Mouse (Mus musculus) kidney, postnatal 4 days (tissue): Measurements from ENCODE around the gene Hnrnpdl.

Experiments used
- DNase-seq, 2 experiments: peaks; one replicate each; pipeline ENCODE4 v3.0.0; 2021; ENCODE audit warnings: mixed read lengths in 2 of 2

Hnrnpdl gene

DNA sequence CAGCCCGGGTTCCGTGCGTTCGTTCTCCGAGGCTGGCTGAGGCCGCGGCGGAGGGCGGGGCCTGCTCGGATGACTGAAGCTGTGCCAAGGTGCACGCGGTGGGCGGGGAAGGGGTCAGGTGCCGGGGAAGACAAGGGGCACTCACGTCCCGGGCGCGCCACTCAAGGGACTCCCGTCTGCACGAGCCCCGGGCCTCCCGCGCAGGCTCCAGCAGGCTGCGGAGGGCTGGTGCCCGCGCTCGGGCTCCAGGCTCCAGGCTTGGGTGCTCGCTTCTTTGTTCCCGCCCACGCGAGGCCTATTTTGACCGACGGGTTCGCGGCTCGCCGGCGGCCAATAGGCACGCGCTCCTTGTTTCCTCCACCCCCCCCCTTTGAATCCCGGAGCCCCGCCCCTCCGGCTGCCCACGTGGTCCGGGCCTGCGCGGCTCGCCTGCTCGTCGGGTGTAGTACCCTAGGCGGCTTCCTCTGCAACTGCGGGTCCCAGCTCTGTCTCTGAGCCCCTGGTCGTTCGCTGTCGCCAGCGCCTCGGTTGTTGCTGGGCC, at the start of gene Hnrnpdl, which contains the start of gene Enoph1:
TSS of gene Hnrnpdl (minus strand) at position 63 of the 541 bp plus-strand sequence.
TSS of gene Enoph1 (plus strand) at position 384 of the 541 bp plus-strand sequence.
- peak; percentile 94 to 97 for DNase-seq

DNA sequence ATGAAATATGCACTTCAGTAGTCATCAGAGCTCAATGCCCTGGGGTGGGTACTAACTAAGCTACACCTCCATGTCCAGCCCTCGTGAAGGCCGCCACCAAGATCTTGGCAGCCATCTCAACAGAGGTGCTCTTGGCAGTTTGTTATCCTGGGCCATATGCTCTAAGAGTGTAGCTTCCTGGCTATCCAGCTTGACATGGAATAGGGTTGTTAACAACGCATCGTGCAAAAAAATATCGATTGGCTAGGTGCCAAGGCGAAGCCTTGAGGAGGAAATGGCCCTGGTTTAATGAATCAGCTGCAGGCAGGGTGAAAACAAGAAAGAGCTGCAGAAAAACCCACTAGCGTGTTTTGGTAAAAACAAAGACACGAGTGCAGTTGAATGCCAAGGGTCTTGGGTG, 45.6 kb upstream of the Hnrnpdl start:
- DNase-seq: peak; percentile 57 to 63

DNA sequence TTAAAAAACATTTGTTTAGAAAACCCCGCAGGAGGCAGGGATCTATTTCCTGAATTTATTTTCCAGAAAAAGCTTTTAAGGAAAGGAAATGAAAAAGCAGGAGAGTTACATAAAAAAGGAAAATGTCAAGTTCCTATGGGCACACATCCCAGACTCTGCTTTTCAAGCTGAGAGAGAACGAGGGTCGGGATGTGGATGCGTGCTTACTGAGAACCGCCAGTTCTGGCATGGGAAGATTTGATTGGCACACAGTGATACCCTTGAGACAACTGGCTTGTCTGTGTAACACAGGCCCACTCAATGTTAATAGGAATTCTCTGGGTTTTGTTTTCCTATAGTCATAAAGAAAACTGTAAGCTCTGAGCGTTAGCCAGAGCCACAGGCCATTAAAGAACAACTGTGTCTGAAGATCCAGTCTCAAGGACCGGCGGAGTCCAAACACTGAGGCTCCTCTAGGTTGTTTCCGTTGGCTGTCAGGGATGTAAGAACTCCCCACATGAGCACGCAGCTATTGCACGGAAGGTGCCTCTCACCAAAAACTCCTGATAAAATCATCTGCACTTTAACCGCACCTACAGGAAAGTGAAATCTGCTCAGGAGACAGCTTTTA, 44.6 kb upstream of the Hnrnpdl start:
- DNase-seq: no peak

DNA sequence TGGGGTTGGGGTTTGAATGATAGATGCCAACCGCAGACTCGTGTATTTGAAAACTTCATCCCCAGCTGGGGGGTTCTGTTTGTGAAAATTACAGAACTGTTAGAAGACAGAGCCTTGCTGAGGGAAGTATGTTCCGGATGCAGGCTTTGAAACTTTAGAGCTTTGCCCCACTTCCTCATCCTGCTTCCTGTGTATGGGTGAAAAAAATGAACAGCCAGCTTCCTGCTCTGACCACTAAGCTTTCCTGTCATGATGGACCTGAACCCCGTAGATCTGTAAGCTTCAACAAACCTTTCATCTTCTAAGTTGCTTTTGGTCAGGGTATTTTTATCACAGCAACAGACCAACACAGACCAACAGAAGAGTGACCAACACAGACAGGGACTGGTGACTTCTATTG, 42.5 kb upstream of the Hnrnpdl start:
- no peak for DNase-seq

DNA sequence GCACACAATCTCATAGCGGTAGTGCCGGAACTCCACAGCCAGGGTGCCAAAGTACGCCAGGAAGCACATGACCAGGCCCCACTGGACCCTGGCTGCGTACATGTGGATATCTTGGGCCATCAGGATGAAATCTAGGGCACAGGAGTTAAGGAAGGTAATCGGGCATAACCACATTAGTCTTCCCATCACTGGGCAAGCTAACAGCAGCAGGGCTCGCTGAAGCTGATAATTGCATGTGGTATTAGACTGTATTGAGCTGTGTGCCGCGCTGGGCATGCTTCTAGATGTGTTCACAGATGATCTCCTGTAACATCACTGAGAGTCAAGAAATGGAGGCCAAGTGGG, 40.4 kb upstream of the Hnrnpdl start:
- peak in 1 of 2 experiments; percentile 32 for DNase-seq

DNA sequence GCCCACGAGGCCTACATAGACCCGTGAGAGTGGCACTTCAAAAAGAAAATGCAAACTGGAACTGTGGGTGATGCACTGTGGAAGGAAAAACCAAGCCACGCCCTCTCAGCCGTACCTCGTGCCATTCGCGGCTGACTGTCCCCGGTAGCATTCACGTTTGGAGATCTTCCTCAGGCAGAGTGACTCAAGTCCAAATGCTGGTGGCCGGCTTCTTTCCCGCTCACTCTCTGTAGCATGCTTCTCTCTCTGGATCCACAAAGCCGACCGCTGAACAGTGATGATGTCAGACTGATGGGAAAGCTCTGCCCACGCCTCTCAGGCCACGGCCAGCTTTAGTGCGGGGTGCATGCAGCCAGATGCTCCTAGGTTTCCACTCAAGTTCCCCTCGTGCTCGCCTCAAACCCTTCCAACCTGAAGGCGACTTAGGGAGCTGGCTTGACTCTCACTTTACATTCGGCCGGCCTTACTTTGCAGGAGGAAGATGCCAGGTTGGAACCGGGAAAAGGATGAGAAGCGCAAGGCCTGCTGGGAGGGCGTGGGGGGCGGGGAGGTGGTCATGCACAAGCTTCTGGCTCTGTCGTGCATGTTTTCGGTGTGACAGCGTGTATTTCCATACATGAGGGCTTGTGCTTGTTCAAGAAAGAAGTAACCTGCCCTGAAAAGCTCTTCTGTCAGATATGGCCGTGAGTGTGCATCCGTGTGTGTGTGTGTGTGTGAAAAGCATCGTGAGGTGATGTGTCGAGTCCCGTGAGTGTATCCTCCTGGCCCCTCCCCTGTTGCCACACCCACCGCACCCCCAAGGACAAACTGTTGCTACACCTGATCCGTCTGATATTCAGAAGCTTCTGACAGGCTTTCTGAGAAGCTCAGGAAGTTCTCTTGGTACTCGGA, 39.8 kb upstream of the Hnrnpdl start:
- peak; percentile 39 to 50 for DNase-seq

DNA sequence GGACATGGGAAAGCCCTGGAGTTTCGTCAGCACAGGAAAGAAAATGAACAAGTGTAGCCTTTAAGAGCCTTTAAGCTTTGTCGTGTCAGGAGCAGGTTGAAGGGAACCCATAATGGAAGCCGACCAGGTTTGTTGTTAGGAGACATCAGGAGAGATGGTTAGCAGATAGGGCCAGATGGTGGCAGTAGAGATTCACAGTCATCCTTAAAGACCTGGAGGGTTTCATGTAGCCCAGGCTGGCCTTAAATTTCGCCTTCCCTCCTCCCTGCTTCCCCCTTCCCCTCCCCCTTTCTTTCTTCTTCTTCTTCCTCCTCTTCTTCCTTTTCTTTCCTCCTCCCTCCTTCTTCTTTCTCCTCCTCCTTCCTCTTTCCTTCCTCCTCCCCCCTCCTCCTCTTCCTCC, 35.1 kb upstream of the Hnrnpdl start:
- DNase-seq: peak in 1 of 2 experiments; percentile 26

DNA sequence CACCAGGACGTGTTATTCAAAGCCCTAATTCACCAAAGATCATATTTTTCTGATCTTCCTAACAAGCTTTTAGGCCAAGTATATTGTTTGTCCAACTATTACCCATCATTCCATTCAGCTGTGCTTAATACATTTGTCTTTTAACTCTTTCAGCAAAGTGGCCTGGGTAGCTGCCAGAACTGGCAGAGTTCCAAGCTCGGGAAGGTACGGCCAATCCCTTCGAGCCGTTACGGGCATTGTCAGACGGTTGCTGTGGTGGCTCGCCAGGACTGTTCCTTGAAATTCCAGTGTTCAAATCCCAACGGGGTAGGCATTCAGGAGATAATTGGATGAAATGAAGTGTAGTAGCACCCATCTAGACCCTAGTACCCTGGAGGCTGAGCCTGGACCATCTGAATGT, 33.1 kb upstream of the Hnrnpdl start:
- DNase-seq: no peak

DNA sequence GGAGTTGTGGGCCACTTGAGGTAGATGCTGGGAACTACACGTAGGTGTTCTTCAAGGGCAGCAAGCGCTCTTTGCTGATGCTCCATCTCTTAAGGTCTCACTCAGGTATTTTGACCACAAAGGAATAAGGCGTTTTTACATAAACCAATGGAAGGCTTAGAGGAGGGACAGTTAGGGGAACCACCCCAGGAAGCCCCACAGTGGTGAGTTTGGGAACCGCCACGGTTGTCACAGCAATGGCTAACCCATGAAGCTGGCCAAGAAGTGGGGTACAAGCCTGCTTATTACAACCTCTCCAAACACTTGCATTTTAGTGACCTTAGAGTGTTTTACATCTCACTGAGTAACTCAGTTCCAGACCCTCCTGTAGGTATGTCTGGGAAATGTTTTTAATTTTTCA, 32.1 kb upstream of the Hnrnpdl start:
- peak in 1 of 2 experiments; percentile 40 for DNase-seq

DNA sequence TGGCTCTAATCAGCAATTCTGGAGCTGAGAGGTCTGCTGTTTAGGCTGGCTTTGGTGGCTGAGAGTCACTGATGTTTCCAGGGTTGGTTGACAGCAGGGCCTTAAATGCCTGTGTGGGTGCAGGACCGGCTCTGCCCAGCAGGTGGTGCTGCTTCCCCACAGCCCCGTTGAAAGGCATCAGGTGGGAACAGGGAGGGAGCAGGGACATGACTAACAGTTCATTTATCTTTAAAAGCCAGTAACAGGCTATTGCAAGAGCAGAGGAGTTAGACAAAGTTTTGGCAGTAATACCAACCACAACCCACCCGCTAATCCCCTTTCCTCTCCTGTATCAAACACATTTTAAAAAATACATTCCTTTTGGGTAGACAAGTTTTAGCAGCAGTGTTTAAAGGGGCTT, 30.8 kb upstream of the Hnrnpdl start:
- peak; percentile 90 to 92 for DNase-seq

DNA sequence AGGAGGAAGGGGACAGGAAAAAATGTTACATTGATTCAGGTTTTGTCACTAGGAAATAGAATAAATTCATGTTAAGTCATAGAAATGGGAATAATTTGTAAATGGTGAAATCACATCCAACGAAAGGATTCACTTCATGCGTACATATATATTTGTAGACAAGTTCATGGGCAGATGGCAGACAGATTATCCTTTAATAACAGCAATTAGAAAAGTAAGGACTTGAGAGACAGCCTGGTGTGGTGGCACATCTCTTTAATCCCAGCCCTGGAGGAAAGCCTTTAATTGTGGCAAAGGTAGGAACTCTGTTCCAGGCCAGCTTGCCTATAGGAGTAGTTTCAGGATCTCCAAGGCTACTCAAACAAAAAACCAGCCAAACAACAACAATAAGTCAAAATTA, 30.1 kb upstream of the Hnrnpdl start:
- DNase-seq: no peak

DNA sequence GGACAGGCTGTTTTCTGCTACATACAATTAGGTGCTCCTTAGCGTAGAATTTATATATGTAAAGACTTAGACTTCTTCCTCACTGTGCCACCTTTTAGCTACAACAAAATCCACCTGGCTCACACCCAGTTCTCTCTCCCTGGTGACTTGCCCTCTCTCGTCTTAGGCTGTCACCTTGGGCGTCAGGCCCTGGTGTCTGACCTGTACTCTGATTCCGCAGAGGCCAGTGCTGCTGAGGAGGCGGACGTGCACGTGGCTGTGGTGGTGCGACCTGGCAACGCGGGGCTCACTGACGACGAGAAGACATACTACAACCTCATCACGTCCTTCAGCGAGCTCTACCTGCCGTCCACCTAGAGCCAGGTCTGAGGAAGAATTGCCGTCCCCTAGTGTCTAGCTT, 28.1 kb upstream of the Hnrnpdl start:
- DNase-seq: no peak

DNA sequence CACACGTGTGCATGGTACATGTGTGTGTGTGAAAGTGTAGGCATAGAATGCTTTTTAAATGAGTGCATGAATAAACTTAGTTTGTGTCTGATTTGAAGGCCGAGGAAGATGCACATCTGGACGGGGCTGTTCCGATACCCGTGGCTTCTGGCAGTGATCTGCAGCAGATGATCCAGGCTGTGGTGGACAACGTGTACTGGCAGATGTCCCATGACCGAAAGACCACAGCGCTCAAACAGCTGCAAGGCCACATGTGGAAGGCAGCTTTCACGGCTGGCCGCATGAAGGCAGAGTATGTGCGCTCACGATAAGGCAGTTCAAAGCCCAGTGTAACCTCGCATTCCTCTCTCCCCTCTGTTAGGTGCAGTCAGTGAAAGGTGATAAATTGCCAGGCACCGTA, 21.4 kb upstream of the Hnrnpdl start:
- DNase-seq: no peak

DNA sequence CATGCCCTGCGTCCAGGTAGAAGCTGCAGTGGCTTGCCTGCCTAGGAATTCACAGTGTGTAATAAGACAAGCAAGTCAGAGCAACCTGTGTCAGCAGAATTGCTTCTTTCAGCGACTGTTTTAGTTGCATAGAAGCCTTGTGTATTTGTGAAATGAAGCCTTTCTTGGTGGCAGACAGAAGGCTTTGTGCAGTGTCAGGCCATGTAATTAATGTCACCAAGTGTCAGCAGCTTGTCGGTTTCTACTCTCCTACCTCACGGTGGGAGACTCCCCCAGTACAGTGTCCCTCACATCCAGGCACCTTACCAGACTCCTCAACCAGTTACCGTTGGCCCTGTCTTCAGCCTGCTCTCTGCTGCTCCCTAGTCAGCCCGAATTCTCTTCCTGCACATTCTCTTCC, 19.9 kb upstream of the Hnrnpdl start:
- no peak for DNase-seq

DNA sequence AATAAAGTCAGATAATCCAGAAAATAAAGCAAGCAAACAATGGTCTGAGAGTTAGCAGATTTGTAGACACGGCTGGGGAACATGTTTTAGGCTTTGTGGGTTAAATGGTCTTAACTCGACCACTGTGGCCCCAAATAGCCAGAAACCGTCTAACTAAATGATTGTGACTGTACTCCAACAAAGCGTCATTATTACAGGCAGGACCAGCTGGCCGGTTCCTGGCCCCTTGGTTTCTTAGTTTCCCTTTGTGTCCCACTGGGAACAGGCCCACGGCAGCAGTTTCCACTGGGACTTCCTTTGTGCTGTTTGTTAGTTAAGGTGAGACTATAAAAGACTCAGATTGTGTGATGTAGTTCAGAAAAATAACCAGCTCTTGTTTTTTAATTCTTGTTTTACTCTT, 19.3 kb upstream of the Hnrnpdl start:
- no peak for DNase-seq

DNA sequence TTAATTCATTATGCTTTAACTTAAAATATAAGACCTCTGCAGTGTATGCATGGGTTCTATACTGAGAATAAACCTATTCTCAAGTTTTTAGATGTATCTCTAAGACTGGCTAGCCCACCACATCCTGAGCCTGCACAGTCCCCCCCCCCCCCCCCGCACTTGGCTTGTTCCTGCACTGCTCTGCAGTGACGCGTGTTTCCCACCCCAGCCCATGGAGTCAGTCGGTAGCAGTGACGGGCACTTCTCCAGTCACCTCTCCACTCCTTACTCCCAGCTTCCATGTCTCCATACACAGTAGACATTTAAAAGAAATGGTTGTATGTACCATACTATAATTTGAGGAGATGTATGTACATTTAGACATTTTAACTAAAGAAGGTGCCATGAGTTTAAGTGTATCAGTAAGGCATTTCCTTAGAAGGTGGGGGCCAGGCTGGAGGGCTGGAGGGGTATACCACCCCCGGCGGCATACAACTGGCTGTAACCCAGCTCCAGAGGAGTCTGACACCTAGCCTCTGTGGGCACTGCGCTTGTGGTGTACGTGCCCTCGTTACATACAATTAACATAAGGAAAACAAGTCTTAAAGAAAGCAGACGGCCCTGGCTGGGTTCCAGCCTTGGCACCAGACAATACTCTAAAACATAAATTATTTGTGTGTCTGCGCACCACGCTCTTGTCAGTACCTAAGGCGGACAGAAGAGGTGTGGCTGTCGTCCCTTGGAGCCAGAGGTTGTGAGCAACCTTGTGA, 18.2 kb upstream of the Hnrnpdl start:
- DNase-seq: no peak

DNA sequence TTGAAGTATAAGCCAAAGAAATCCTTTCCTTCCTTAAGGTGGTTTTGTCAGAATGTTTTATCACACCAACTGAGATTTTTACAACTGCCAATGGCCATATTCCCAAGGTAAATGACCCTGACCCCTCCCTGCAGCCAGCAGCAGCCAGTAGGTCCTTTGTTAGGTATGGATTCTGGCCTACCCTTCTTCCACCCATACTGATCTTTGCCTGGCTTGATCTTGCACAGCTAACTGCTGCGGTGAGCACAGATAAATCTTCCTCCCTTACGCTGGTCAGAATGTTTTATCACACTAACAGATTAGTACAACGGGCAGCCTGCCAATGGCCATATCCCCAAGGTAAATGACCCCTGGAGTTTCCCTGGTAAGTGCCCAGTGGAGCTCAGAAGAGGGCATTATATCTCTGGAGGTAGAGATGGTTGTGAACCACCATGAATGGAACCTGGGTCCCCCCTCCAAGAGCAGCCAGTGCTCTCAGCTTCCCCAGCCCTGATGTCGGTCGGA, 16.5 kb upstream of the Hnrnpdl start:
- peak in 1 of 2 experiments; percentile 25 for DNase-seq

DNA sequence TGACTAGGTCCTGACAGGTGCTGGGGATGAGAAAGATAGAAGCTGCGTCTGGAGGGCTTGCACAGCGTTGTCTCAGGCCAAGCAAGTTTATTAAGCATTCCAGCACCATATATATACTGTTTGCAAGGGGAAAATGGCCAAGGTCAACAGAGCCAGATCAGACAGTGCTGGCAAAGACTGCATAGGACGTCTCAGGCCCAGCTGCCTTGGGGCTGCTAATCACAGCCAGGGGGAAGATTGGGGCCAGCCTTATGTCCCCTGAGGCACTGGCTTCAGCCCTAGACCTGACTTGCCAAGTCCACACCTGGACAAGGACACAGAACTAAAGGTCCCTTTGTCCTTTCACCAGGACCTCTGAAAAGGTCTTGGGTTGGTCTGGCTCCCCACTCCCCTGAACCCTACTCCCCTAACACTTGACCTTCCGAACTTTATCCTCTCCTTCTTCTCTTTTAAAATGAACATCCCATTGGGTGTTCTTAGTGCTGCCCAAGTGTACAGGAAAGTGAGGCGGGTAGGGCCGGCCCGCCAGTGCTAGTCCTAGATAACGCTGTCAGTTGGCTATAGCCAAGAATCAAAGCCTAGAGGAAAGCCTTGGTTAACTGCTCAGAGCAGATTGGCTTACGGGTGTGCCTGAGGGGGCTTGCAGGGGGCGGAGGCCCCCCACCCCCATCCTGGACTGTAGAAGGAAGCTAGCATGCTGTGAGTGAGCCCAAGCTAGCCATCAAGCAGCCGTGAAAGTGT, 15.5 kb upstream of the Hnrnpdl start:
- DNase-seq: no peak

DNA sequence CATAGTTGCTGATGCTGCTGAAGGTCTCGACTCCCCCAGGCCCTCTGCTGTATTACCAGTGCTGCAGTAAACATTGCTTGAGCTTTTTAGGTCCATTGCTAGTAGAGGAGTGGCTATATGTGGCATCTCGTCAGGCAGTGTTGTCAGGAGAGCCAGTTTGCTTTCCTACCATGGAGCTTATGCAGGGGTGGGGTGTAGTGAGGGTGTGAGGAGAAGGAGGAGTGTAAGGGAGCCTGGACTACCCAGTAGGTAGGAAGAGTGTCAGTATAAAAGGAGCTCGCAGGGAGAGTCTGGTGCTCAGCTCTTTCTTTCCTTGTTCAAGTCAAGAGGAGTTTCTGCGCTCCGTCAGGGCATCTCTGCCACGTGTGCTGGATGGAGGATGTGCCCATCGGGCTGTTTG, 13.3 kb upstream of the Hnrnpdl start:
- no peak for DNase-seq

DNA sequence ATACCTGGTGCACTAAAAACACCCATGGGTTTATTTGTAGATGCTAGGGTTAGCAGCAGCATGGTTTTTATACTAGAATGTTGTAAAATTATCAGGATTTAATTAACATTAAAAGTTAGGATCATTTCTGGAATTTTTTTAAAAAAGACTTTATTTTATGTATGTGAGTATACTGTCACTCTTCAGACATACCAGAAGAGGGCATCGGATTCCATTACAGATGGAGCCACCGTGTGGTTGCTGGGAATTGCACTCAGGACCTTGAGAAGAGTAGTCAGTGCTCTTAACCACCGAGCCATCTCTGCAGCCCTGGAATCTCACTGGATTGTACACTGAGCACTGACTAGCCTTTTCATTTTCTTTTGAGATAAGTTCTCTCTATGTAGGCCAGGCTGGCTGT, 10.4 kb upstream of the Hnrnpdl start:
- DNase-seq: no peak

DNA sequence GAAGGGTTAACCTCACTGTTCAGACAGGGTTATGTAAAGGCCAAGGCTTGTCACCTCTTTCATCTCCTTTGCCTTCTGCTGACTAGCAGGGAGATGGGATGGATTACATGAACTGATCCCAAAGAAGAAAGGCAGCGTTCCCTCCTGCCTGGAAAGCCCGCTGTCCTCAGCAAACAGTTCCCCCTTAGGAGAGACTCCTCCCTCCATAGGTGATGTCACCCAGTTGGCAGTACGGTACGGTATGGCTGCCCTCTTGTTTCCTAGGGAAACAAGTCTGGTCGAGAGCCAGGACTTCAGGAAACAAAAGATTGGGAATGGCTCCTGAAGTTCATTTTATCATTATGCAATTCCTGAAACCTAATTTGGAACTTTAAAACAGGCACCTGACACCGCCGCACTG, 8.4 kb upstream of the Hnrnpdl start:
- DNase-seq: no peak

DNA sequence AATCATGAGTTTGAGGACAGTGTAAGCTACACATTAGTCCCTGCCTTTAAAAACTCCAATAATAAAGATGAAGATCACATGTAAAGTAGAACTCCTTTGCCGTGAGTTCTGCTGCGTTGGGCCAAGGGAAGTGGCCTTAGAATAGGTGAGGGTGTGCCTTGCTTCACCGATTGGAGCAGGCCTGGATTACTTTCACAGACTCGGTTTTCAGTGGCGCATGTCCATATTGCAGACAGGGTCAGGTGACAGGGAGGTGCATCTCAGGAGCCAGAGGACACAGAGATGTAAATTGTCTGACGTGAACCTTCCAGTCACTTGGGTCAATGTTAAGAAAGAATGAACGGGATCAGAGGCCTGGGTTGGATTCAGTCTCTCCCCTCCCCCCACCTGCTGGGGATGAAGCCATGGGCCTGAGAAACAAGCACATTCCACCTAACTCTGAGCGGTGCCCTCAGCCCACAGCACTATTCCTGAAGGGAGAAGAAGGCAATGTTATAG, 7.7 kb upstream of the Hnrnpdl start:
- DNase-seq: peak in 1 of 2 experiments; percentile 30
